Mouse (Mus musculus): ENCODE measurements at regions not wholly inside any gene's neighbourhood (a gene's known extent, or its start where the extent isn't known, plus 50 kb on each side); places are given as distances from the start of the nearest gene placed in this dataset.

DNA sequence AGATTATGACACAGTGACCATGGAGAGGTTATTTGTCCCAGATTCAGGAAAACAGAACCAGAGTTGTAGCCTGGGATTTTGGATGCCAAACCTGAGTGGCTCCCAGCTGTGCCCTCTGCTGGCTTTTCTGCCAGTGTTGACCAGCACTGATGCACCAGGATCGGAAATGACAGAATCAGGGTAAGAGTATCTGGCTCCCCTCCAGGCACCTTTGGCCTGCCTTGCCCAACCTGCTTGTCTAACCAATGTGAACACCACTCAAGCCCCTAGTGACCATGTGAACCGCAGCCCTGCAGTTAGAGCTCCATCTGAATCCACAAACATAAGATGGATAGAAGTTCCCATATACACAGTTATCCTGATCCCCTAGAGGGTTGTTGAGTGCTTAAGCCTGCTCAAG is 210.6 kb downstream of the 4933412E24Rik start:
- TF ChIP-seq POLR2A (IDR thresholded peaks at IDR 0.05; ENCODE audit: borderline replicate concordance, extremely low read depth, low read depth, low read length) (no peak), CTCF (IDR thresholded peaks at IDR 0.05; ENCODE audit: insufficient read depth, low read length) (no peak)

All from lung, adult 2 months (tissue).